Mouse (Mus musculus) cerebellum, adult 2 months (tissue): ENCODE data around the gene Trib2. TPM values are rescaled to one million over a fixed set of nuclear protein-coding genes. Genes with fewer than 3 reads are reported as not detected.

Source experiments
- DNase-seq, 2 experiments: peaks; one replicate each; pipeline ENCODE4 v3.0.0; 2021
- H3K27ac ChIP-seq: fragments of 200-500 bp; 2 replicates; pipeline ENCODE4 v1.5.1; 2012; ENCODE audit warnings: low read length, control low read depth, inconsistent platforms; ENCODE audit not compliant: insufficient read depth
- H3K27me3 ChIP-seq: fragments of 200-500 bp; 2 replicates; pipeline ENCODE4 v1.6.1; 2012; ENCODE audit warnings: inconsistent platforms, mild to moderate bottlenecking, low read length, moderate library complexity; ENCODE audit not compliant: control insufficient read depth, insufficient read depth
- H3K4me1 ChIP-seq: fragments of 200-500 bp; 2 replicates; pipeline ENCODE4 v1.6.1; 2011; ENCODE audit warnings: low read length; ENCODE audit not compliant: control insufficient read depth, insufficient read depth
- H3K4me3 ChIP-seq: fragments of 200-500 bp; replicated peaks from 2 replicates; pipeline ENCODE3; 2011; ENCODE audit warnings: mild to moderate bottlenecking, low read depth, low read length, control low read depth; ENCODE audit not compliant: insufficient read depth
- CTCF ChIP-seq: fragments of 200-500 bp; IDR thresholded peaks from 2 replicates; pipeline ENCODE4 v1.5.1; 2011; ENCODE audit warnings: low read depth, mild to moderate bottlenecking, control low read depth, low read length, moderate library complexity, borderline replicate concordance; ENCODE audit not compliant: insufficient read depth
- POLR2A ChIP-seq: fragments of 200-500 bp; IDR thresholded peaks from 2 replicates; pipeline ENCODE4 v1.6.1; 2011; ENCODE audit warnings: low read length, control low read depth, borderline replicate concordance; ENCODE audit not compliant: insufficient read depth
- WGBS: fragments of 180-500 bp; shearing (Covaris S2); methylation state at CpG from one replicate; pipeline ENCODE4 v1.1.7; 2018; 5-methylcytosine and 5-hydroxymethylcytosine counted together
- polyA plus RNA-seq: library from polyadenylated mRNA; depleted of rRNA; stranded (reverse); fragments of >200 nt; gene quantifications from 2 replicates; pipeline ENCODE4 v1.2.3, GENCODE M21; 2012

Gene Trib2
- polyA plus RNA-seq, 1 experiment: 29.1 TPM

DNA sequence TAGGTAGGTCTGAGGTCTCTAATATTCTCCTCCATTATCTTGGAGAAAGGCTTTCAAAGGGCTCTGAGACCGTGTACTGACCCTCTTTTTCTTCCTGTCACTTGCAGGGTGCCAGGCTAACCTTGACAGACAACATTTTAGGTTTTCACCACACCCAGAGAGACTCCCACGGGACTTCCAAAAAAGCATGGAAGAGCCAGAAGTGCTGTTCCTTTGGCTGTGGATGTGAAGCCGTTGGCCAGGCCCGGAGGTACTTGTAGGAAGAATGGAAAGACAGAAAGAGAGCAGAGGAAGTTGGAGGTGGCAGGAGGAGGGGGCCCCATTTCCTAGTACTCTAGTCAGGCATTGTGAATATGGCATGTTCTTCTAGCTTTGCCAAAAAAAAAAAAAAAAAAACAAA lies 56.0 kb downstream of the Trib2 start:
- DNase-seq: no peak
- WGBS: 86% methylated on average over 4 of the region's 4 CpGs
- no peak overlapping the region for H3K27ac ChIP-seq

DNA sequence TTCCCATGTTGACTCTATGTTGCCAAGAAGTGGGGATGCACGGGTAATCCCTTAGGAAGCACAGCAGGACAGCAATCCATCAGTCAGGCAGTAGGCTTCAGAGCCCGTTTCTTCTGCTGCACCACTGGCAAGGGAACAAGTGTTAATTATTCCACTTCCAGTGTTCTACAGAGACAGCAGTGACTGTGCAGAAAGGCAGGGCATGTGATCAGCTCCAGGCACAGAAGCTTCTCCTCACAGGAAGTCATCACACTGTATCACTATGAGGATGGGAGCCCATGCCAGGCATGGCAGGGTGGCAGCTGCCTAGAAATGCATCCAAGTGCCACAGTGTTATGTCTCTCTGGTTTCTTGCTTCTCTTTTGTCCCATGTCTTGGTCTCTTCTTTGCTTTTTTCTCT lies 57.9 kb downstream of the Trib2 start:
- peak; percentile 9 to 48 for DNase-seq
- no peak for TF ChIP-seq POLR2A
- TF ChIP-seq CTCF: no peak
- WGBS: 5% methylated on average over 2 of the region's 2 CpGs
- Histone ChIP-seq H3K4me1 (no peaks in the 10 kb centered on the region), H3K27me3 (no peaks in the 10 kb centered on the region; the same call in 1 of the 2 replicates), H3K4me3 (no peak overlapping the region), H3K27ac (no peak overlapping the region)

More for the DNA sequence above, 56.0 kb downstream of the Trib2 start:
- no peaks in the 10 kb centered on the region for H3K4me1 ChIP-seq
- no peaks in the 10 kb centered on the region; the same call in 1 of the 2 replicates for H3K27me3 ChIP-seq
- no peak overlapping the region for H3K4me3 ChIP-seq
- TF ChIP-seq CTCF: no peak

DNA sequence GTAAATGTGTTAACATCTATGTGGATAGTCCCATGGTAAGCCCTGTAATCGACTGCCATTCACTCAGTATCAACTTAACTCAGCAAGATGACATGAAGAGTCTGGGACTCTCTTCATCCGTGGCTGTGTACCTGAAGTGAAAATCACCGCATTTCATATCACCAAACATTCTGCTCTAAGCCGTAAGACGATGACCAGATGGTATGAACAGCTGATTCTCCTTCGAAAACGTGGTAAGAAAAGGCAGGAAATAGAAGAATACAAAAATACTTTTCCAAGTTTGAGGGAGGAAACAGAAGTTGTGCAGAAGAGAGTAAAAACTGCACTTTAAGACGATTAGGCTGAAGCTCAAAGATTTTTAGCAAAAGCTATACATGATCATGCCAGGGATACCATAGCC lies 59.4 kb downstream of the Trib2 start:
- DNase-seq: no peak
- WGBS: 89% methylated on average over 8 of the region's 8 CpGs
- TF ChIP-seq CTCF (no peak), POLR2A (no peak)

DNA sequence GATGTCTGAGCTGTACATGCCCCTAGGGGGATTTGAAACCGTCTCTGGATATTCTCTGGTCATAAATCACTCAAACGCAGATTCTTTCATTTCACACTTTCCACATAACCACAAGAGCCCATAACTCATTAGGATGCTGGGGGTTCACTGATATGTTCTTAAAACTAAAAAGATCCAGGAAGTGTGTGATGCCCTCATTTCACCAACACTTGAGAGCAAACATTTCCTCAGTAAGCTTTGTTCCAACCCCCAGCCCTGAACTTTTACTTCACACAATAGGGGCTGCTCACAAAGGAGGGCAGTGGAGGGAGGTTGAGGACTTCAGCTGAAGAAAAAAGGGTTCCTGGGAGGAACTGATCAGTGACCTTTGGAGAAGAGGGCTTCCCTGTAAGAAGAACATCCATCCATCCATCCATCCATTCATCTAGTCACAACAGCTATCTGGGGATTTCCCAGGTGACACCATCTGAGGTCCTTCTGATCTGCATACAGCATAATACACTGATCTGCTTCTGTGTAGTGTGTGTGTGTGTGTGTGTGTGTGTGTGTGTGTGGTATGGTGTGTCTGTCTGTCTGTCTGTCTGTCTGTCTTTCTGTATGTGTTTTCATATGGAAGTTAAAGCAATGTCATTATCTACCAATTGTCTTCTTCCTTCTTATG lies 61.6 kb downstream of the Trib2 start:
- H3K4me1 ChIP-seq: no peaks in the 10 kb centered on the region
- no peaks in the 10 kb centered on the region; the same call in 1 of the 2 replicates for H3K27me3 ChIP-seq
- TF ChIP-seq POLR2A (no peak), CTCF (no peak)
- no peak overlapping the region for H3K27ac ChIP-seq
- WGBS: 80% methylated on average over 2 of the region's 2 CpGs
- H3K4me3 ChIP-seq: no peak overlapping the region
- no peak for DNase-seq

More for the DNA sequence above, 59.4 kb downstream of the Trib2 start:
- no peak overlapping the region for H3K4me3 ChIP-seq
- no peaks in the 10 kb centered on the region; the same call in 1 of the 2 replicates for H3K27me3 ChIP-seq
- no peaks in the 10 kb centered on the region for H3K4me1 ChIP-seq
- no peak overlapping the region for H3K27ac ChIP-seq

DNA sequence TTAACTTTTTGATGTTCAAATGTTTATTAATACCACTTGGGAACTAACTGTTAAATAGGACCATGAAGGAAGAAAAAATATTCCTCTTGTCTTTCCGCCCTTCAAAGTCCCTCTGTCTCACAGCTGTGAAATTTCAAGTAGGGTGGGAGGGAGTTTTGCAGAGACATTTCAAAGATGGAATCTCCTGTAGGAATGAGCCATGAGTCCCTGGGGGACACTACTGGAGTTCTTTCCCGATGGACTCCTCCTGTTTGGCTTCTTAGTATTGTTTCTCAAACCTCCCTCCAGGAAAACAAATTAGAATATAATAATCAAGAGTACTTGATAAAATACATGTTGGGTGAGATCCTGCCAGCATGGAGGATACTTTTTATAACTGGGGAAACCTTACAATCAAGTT lies 62.1 kb downstream of the Trib2 start:
- no peak overlapping the region for H3K4me3 ChIP-seq
- no peak for TF ChIP-seq POLR2A
- no peak for TF ChIP-seq CTCF
- 61% methylated on average over 2 of the region's 2 CpGs for WGBS
- no peak for DNase-seq
- H3K27me3 ChIP-seq: no peaks in the 10 kb centered on the region; the same call in 1 of the 2 replicates
- no peak overlapping the region for H3K27ac ChIP-seq
- H3K4me1 ChIP-seq: no peaks in the 10 kb centered on the region

DNA sequence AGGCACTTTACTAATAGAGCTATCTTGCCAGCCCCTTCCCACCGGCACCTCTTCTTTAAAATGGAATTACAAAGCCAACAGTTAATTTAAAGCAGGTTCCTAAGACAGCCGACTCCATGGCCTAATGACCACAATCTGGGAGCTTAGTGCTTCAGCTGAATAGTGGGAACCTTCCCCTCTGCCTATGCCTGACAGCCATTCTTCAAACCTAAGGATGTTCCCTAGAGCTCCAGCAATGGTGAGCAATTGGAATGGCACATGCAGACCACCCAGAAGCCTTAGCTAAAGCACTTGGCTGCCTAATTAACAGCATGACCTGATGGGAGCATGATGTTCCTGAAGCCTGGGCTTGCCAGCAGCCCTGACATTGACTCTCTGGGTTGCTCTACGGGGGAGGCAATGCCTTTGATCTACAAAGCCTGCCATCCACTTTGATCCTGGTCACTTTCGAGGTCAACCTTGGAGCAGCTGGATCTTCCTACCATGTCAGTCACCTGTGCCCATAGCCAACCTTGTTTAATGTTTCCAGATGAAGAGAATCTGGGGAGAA lies 67.0 kb downstream of the Trib2 start:
- H3K4me1 ChIP-seq: no peaks in the 10 kb centered on the region
- no peaks in the 10 kb centered on the region; the same call in 1 of the 2 replicates for H3K27me3 ChIP-seq
- 30% methylated on average over 4 of the region's 4 CpGs for WGBS
- TF ChIP-seq POLR2A (no peak), CTCF (no peak)
- H3K4me3 ChIP-seq: no peak overlapping the region
- DNase-seq: no peak
- H3K27ac ChIP-seq: no peak overlapping the region

DNA sequence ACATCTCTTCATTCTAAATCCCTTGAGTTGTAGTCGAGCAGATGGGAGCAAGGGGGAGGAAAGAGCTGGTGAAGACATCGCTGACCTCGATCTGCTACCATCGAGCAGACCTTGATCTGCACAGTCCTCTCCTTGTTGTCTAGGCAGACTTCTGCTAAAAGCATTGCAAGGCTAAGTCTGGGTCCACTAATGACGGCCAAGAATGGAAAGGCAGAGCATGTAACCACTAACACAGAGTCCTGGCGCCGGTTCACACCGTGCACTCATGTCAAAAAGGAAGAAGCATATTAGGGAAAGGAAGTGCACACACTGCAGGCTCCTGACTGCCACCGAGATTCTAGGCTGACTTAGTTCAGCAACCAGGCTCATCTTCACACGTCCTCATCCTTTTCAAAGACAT lies 71.0 kb downstream of the Trib2 start:
- no peak overlapping the region for H3K4me3 ChIP-seq
- H3K27me3 ChIP-seq: no peaks in the 10 kb centered on the region
- TF ChIP-seq POLR2A (no peak), CTCF (no peak)
- H3K4me1 ChIP-seq: no peaks in the 10 kb centered on the region
- no peak for DNase-seq
- no peak overlapping the region for H3K27ac ChIP-seq
- 44% methylated on average over 10 of the region's 10 CpGs for WGBS
